9 mouse cellular contexts compared by ENCODE assay signal in genomic region chr6:30026799-30027198, GRCm38 (mm10). TPM values are rescaled to one million over a fixed set of nuclear protein-coding genes. Genes with fewer than 3 reads are reported as not detected.
DNase-seq lines count a peak whose midpoint lies in the region; ATAC-seq lines count a peak whose summit lies in the region.
"Had no signal": no experiment of that assay in that cellular context is flagged by ENCODE, and none has a peak within 500 bp of the region (broad histone marks: within the 10 kb centered on the region; RNA-seq: fewer than 3 reads in every experiment).

No protein-coding gene starts in this region.

- H3K4me1 ChIP-seq in kidney, embryonic 14.5 days (ENCODE audit: control insufficient read depth, insufficient read depth, low read length): no peaks in the 10 kb centered on the region
- no peaks in the 10 kb centered on the region for H3K4me1 ChIP-seq in stomach, embryonic 15.5 days

- no peak overlapping the region for H3K4me2 ChIP-seq in kidney, embryonic 14.5 days (replicated peaks; ENCODE audit: low read depth, low read length)
- no peak overlapping the region for H3K4me2 ChIP-seq in stomach, embryonic 15.5 days

- no peak overlapping the region for H3K4me3 ChIP-seq in kidney, embryonic 14.5 days (ENCODE audit: low read length)
- H3K4me3 ChIP-seq in stomach, embryonic 15.5 days (replicated peaks): no peak overlapping the region
- H3K4me3 ChIP-seq: erythroblast, embryonic 14.5 days had no signal

- 31% methylated on average over 10 of the region's 10 CpGs for WGBS in kidney, embryonic 14.5 days
- WGBS in stomach, embryonic 15.5 days: 35% methylated on average over 10 of the region's 10 CpGs

- H3K9me3 ChIP-seq in kidney, embryonic 14.5 days (ENCODE audit: control insufficient read depth, low read length): no peaks in the 10 kb centered on the region
- H3K9me3 ChIP-seq in stomach, embryonic 15.5 days: no peaks in the 10 kb centered on the region

- no peak; the same call in 1 of the 2 replicates for ATAC-seq in kidney, embryonic 14.5 days (ENCODE audit: low FRiP score, low TSS enrichment)
- peak; percentile 66 for ATAC-seq in stomach, embryonic 15.5 days (ENCODE audit: insufficient read depth, low FRiP score, low read depth)

- H3K36me3 ChIP-seq in kidney, embryonic 14.5 days (ENCODE audit: control insufficient read depth, insufficient read depth, low read length): no peaks in the 10 kb centered on the region
- H3K36me3 ChIP-seq in stomach, embryonic 15.5 days: no peaks in the 10 kb centered on the region

- H3K9ac ChIP-seq in kidney, embryonic 14.5 days (ENCODE audit: low read depth, low read length): no peak overlapping the region
- H3K9ac ChIP-seq in stomach, embryonic 15.5 days: no peak overlapping the region

- DNase-seq in kidney, adult 11 months: peak; percentile 35
- peak; percentile 26 for DNase-seq in heart, adult 8-10 months (ENCODE audit: low spot score)
- DNase-seq in kidney, postnatal 14 days: peak; percentile 54
- DNase-seq in right cerebral cortex, postnatal 4 days: no peak
- no peak for DNase-seq in ovary, postnatal 36 days (ENCODE audit: low spot score)
- no peak for DNase-seq in spleen, postnatal 4 days (ENCODE audit: low spot score in 2 of 2)

- no peaks in the 10 kb centered on the region for H3K27me3 ChIP-seq in kidney, embryonic 14.5 days (ENCODE audit: control insufficient read depth, insufficient read depth, low read length)
- H3K27me3 ChIP-seq in stomach, embryonic 15.5 days (replicated peaks): no peaks in the 10 kb centered on the region

- H3K27ac ChIP-seq in kidney, embryonic 14.5 days (ENCODE audit: low read depth, low read length): no peak overlapping the region
- H3K27ac ChIP-seq in stomach, embryonic 15.5 days: no peak overlapping the region

RNA-seq across cellular contexts. Expression of gene Nrf1, which starts 21.0 kb away (rescaled TPM):
- polyA plus RNA-seq in kidney, embryonic 14.5 days (2014; fragmentation: Nextera tagmentation; extraction: Ambion mirVana): 48.5 and 70.1 TPM in 2 replicates
- total RNA-seq in heart, adult 8-10 months (2022): 10 to 100 TPM; 10.6 to 12.3 (median 11.3) TPM
- 46.5 and 49.8 TPM in 2 replicates for polyA plus RNA-seq in stomach, embryonic 15.5 days (2015; fragmentation: Nextera tagmentation; extraction: Ambion mirVana)

Comparison
In these comparisons a context has a peak if more than half of its experiments do, and no peak if none do; other contexts are left out.
1. DNase-seq: peak in kidney, adult 11 months (single experiment), heart, adult 8-10 months (single experiment) and kidney, postnatal 14 days (single experiment); none in right cerebral cortex, postnatal 4 days (single experiment), ovary, postnatal 36 days (single experiment) and spleen, postnatal 4 days (0 of 2).